24 mouse cellular contexts compared by ENCODE assay signal in genomic region chr9:73004076-73004475, GRCm38 (mm10). TPM values are rescaled to one million over a fixed set of nuclear protein-coding genes. Genes with fewer than 3 reads are reported as not detected.
DNase-seq lines count a peak whose midpoint lies in the region; ATAC-seq and TF ChIP-seq lines count a peak whose summit lies in the region.
"Had no signal": no experiment of that assay in that cellular context is flagged by ENCODE, and none has a peak within 500 bp of the region (broad histone marks: within the 10 kb centered on the region; RNA-seq: fewer than 3 reads in every experiment).

No protein-coding gene starts in this region.

- H3K27ac ChIP-seq in lung, postnatal 0 days (ENCODE audit: low read length), result no peak overlapping the region
- no peak overlapping the region for H3K27ac ChIP-seq in stomach, postnatal 0 days (replicated peaks)
- H3K27ac ChIP-seq: embryonic facial prominence, embryonic 13.5 days; embryonic facial prominence, embryonic 15.5 days; forebrain, embryonic 10.5 days; forebrain, embryonic 12.5 days had no signal

- WGBS in lung, postnatal 0 days, result 68% methylated on average over 8 of the region's 8 CpGs
- 83% methylated on average over 8 of the region's 8 CpGs for WGBS in stomach, postnatal 0 days

- peak; percentile 81 for ATAC-seq in lung, postnatal 0 days
- ATAC-seq in stomach, postnatal 0 days (ENCODE audit: low FRiP score, low TSS enrichment), result no peak
- ATAC-seq: forebrain, embryonic 14.5 days had no signal

- H3K4me2 ChIP-seq in lung, postnatal 0 days (replicated peaks; ENCODE audit: low read depth, low read length), result no peak overlapping the region
- H3K4me2 ChIP-seq in stomach, postnatal 0 days (replicated peaks; ENCODE audit: low read depth), result no peak overlapping the region
- H3K4me2 ChIP-seq: embryonic facial prominence, embryonic 13.5 days; embryonic facial prominence, embryonic 15.5 days; forebrain, embryonic 12.5 days had no signal

- no peaks in the 10 kb centered on the region for H3K4me1 ChIP-seq in lung, postnatal 0 days (ENCODE audit: insufficient read depth, low read depth, low read length)
- H3K4me1 ChIP-seq in stomach, postnatal 0 days (replicated peaks; ENCODE audit: control insufficient read depth, insufficient read depth), result no peaks in the 10 kb centered on the region
- H3K4me1 ChIP-seq: embryonic facial prominence, embryonic 13.5 days; embryonic facial prominence, embryonic 15.5 days; forebrain, embryonic 10.5 days; forebrain, embryonic 12.5 days had no signal

- no peaks in the 10 kb centered on the region for H3K9me3 ChIP-seq in lung, postnatal 0 days (ENCODE audit: low read length)
- H3K9me3 ChIP-seq in stomach, postnatal 0 days (ENCODE audit: control insufficient read depth, low read length), result no peaks in the 10 kb centered on the region
- H3K9me3 ChIP-seq: embryonic facial prominence, embryonic 13.5 days; embryonic facial prominence, embryonic 15.5 days; forebrain, embryonic 10.5 days; forebrain, embryonic 12.5 days had no signal

- H3K36me3 ChIP-seq in lung, postnatal 0 days (ENCODE audit: insufficient read depth, low read length), result peaks cover 15% of the 10 kb centered on the region; the same call in 1 of the 2 replicates
- no peaks in the 10 kb centered on the region for H3K36me3 ChIP-seq in stomach, postnatal 0 days (ENCODE audit: control insufficient read depth, insufficient read depth, low read length)

- no peak for TF ChIP-seq CTCF in lung, postnatal 0 days (IDR thresholded peaks at IDR 0.05)
- TF ChIP-seq CTCF in stomach, postnatal 0 days (IDR thresholded peaks at IDR 0.05; ENCODE audit: low read depth), result no peak

- H3K9ac ChIP-seq in lung, postnatal 0 days (replicated peaks; ENCODE audit: low read depth), result no peak overlapping the region
- no peak overlapping the region for H3K9ac ChIP-seq in stomach, postnatal 0 days (ENCODE audit: low read length)
- H3K9ac ChIP-seq: embryonic facial prominence, embryonic 13.5 days; embryonic facial prominence, embryonic 15.5 days; forebrain, embryonic 12.5 days had no signal

- DNase-seq in lung, postnatal 0 days (ENCODE audit: low spot score), result peak; percentile 55
- no peak for DNase-seq in lung, postnatal 14 days
- DNase-seq in lung, postnatal 10 days, result peak; percentile 28
- peak; percentile 58 for DNase-seq in lung, postnatal 25 days (ENCODE audit: low spot score)
- DNase-seq in frontal cortex, postnatal 10 days (ENCODE audit: low spot score in 2 of 2), result no peak
- no peak for DNase-seq in stomach, postnatal 0 days (ENCODE audit: low spot score)
- DNase-seq: adrenal gland, adult 2 months; adrenal gland, postnatal 10 days; adrenal gland, postnatal 25 days; cerebellum, adult 11 months; cerebellum, adult 18-20 months; cerebellum, adult 8-10 months; cerebellum, adult 9-11 months; cerebellum, postnatal 14 days; cerebellum, postnatal 36 days; embryo, embryonic 11 days had no signal

- no peak overlapping the region for H3K4me3 ChIP-seq in lung, postnatal 0 days (ENCODE audit: low read depth, low read length)
- H3K4me3 ChIP-seq in stomach, postnatal 0 days (ENCODE audit: low read depth, low read length), result no peak overlapping the region
- H3K4me3 ChIP-seq: embryonic facial prominence, embryonic 13.5 days; embryonic facial prominence, embryonic 15.5 days; erythroblast, embryonic 14.5 days; forebrain, embryonic 10.5 days; forebrain, embryonic 12.5 days had no signal

- H3K27me3 ChIP-seq in lung, postnatal 0 days (replicated peaks; ENCODE audit: insufficient read depth, low read length), result no peaks in the 10 kb centered on the region
- H3K27me3 ChIP-seq in stomach, postnatal 0 days (ENCODE audit: control insufficient read depth, insufficient read depth, low read length), result no peaks in the 10 kb centered on the region
- H3K27me3 ChIP-seq: embryonic facial prominence, embryonic 13.5 days; embryonic facial prominence, embryonic 15.5 days; forebrain, embryonic 12.5 days had no signal

- TF ChIP-seq EP300 in lung, postnatal 0 days (IDR thresholded peaks at IDR 0.05), result no peak
- TF ChIP-seq EP300 in stomach, postnatal 0 days (optimal IDR thresholded peaks at IDR 0.05), result no peak

RNA-seq across cellular contexts. Expression of gene Ccpg1, which starts 18.8 kb away (rescaled TPM):
- polyA plus RNA-seq in lung, postnatal 0 days (2015; fragmentation: Nextera tagmentation; extraction: Ambion mirVana), result 56.0 and 62.6 TPM in 2 replicates
- polyA plus RNA-seq in stomach, postnatal 0 days (2015; fragmentation: Nextera tagmentation; extraction: Ambion mirVana), result 22.9 and 26.0 TPM in 2 replicates

RNA-seq across cellular contexts. Expression of gene Ccpg1os, which starts 18.9 kb away (rescaled TPM):
- 31.2 and 38.3 TPM in 2 replicates for polyA plus RNA-seq in lung, postnatal 0 days (2015; fragmentation: Nextera tagmentation; extraction: Ambion mirVana)
- 10.6 and 12.0 TPM in 2 replicates for polyA plus RNA-seq in stomach, postnatal 0 days (2015; fragmentation: Nextera tagmentation; extraction: Ambion mirVana)

RNA-seq across cellular contexts. Expression of gene Pigb, which starts 36.1 kb away (rescaled TPM):
- polyA plus RNA-seq in lung, postnatal 0 days (2015; fragmentation: Nextera tagmentation; extraction: Ambion mirVana), result 5.5 and 6.5 TPM in 2 replicates
- 7.7 and 8.7 TPM in 2 replicates for polyA plus RNA-seq in stomach, postnatal 0 days (2015; fragmentation: Nextera tagmentation; extraction: Ambion mirVana)

RNA-seq across cellular contexts. Expression of gene Rab27a, which starts 40.6 kb away (rescaled TPM):
- polyA plus RNA-seq in lung, postnatal 0 days (2015; fragmentation: Nextera tagmentation; extraction: Ambion mirVana), result 41.6 and 48.7 TPM in 2 replicates
- 22.5 and 22.7 TPM in 2 replicates for polyA plus RNA-seq in stomach, postnatal 0 days (2015; fragmentation: Nextera tagmentation; extraction: Ambion mirVana)

RNA-seq across cellular contexts. Expression of gene Gm44503, which starts 45.4 kb away (rescaled TPM):
- not detected in 2 replicates for polyA plus RNA-seq in lung, postnatal 0 days (2015; fragmentation: Nextera tagmentation; extraction: Ambion mirVana)
- polyA plus RNA-seq in stomach, postnatal 0 days (2015; fragmentation: Nextera tagmentation; extraction: Ambion mirVana), result not detected in 2 replicates
- polyA plus RNA-seq: brain, embryonic 14.5 days; C2C12; embryonic facial prominence, embryonic 13.5 days; embryonic facial prominence, embryonic 15.5 days; forebrain, embryonic 10.5 days; forebrain, embryonic 12.5 days; forebrain, embryonic 14.5 days had no signal

Comparison
In these comparisons a context has a peak if more than half of its experiments do, and no peak if none do; other contexts are left out.
1. DNase-seq: peak in lung, postnatal 0 days (single experiment), lung, postnatal 10 days (single experiment) and lung, postnatal 25 days (single experiment); none in lung, postnatal 14 days (single experiment), frontal cortex, postnatal 10 days (0 of 2) and stomach, postnatal 0 days (single experiment).